In genomic region chr11:68050725-68051124, GRCm38 (mm10) we compare ENCODE assay signal across 17 mouse cellular contexts.
A peak's percentile ranks its signal among the peaks of the same experiment; 100 is the strongest.
DNase-seq lines count a peak whose midpoint lies in the region; ATAC-seq and TF ChIP-seq lines count a peak whose summit lies in the region.
"Had no signal": no experiment of that assay in that cellular context is flagged by ENCODE, and none has a peak within 500 bp of the region (broad histone marks: within the 10 kb centered on the region; RNA-seq: fewer than 3 reads in every experiment).

No protein-coding gene starts in this region.

- no peak for ATAC-seq in hindbrain, embryonic 11.5 days (ENCODE audit: low FRiP score)
- peak; percentile 61; the same call in 1 of the 2 replicates for ATAC-seq in neural tube, embryonic 11.5 days (ENCODE audit: insufficient read depth, low FRiP score, low TSS enrichment)
- ATAC-seq: forebrain, embryonic 15.5 days; intestine, embryonic 16.5 days had no signal

- DNase-seq in cerebellum, postnatal 14 days: peak; percentile 59
- DNase-seq in cerebellum, postnatal 25 days: no peak
- peak; percentile 59 for DNase-seq in left cerebral cortex, postnatal 4 days
- DNase-seq in left cerebral cortex, adult 18-20 months (ENCODE audit: low spot score in 2 of 2): no peak
- peak; percentile 43 for DNase-seq in hindbrain, embryonic 11.5 days (ENCODE audit: low spot score)
- peak; percentile 71 for DNase-seq in neural tube, embryonic 11.5 days (ENCODE audit: low spot score)
- DNase-seq in gastrocnemius, adult 2 months: no peak
- DNase-seq in gastrocnemius, adult 18-20 months (ENCODE audit: low spot score): no peak
- DNase-seq: gastrocnemius, postnatal 10 days; right cerebral cortex, postnatal 4 days; thymus, adult 18-20 months had no signal

- H3K4me2 ChIP-seq in hindbrain, embryonic 11.5 days (replicated peaks; ENCODE audit: low read depth, low read length): no peak overlapping the region
- no peak overlapping the region for H3K4me2 ChIP-seq in neural tube, embryonic 11.5 days (ENCODE audit: low read depth)
- H3K4me2 ChIP-seq: forebrain, embryonic 15.5 days; limb, embryonic 15.5 days; lung, embryonic 15.5 days had no signal

- no peaks in the 10 kb centered on the region for H3K9me3 ChIP-seq in hindbrain, embryonic 11.5 days (ENCODE audit: control insufficient read depth, low read length)
- no peaks in the 10 kb centered on the region for H3K9me3 ChIP-seq in neural tube, embryonic 11.5 days (ENCODE audit: control insufficient read depth, low read length)
- H3K9me3 ChIP-seq: forebrain, embryonic 15.5 days; heart, embryonic 10.5 days; limb, embryonic 15.5 days; lung, embryonic 15.5 days had no signal

- no peak overlapping the region for H3K4me3 ChIP-seq in hindbrain, embryonic 11.5 days (ENCODE audit: low read depth, low read length)
- no peak overlapping the region for H3K4me3 ChIP-seq in neural tube, embryonic 11.5 days (ENCODE audit: low read depth, low read length)
- H3K4me3 ChIP-seq in gastrocnemius, adult 2 months: no peak overlapping the region
- H3K4me3 ChIP-seq: forebrain, embryonic 15.5 days; heart, embryonic 10.5 days; limb, embryonic 15.5 days; lung, embryonic 15.5 days; myocyte had no signal

- intact Hi-C loops in left cerebral cortex, postnatal 4 days (cut with DNase I): no loop called here
- intact Hi-C loops in gastrocnemius, adult 2 months (cut with DNase I): no loop called here

- no peaks in the 10 kb centered on the region for H3K36me3 ChIP-seq in hindbrain, embryonic 11.5 days (ENCODE audit: control insufficient read depth, insufficient read depth, low read length)
- H3K36me3 ChIP-seq in neural tube, embryonic 11.5 days (ENCODE audit: control insufficient read depth, insufficient read depth, low read length): no peaks in the 10 kb centered on the region
- H3K36me3 ChIP-seq: forebrain, embryonic 15.5 days; heart, embryonic 10.5 days; limb, embryonic 15.5 days; lung, embryonic 15.5 days had no signal

- 25% methylated on average over 12 of the region's 12 CpGs for WGBS in hindbrain, embryonic 11.5 days
- WGBS in neural tube, embryonic 11.5 days: 5% methylated on average over 12 of the region's 12 CpGs

- TF ChIP-seq CTCF in gastrocnemius, adult 2 months (IDR thresholded peaks at IDR 0.05): no peak

- 0 out of 2 replicates have a peak overlapping the region, but pooled peaks have one; percentile 39 for H3K27ac ChIP-seq in hindbrain, embryonic 11.5 days (ENCODE audit: low read depth, low read length)
- peak overlapping the region; percentile 47; the same call in 1 of the 2 replicates for H3K27ac ChIP-seq in neural tube, embryonic 11.5 days (ENCODE audit: low read depth, low read length)
- H3K27ac ChIP-seq in gastrocnemius, adult 2 months: no peak overlapping the region
- H3K27ac ChIP-seq: forebrain, embryonic 15.5 days; heart, embryonic 10.5 days; limb, embryonic 15.5 days; lung, embryonic 15.5 days had no signal

- H3K9ac ChIP-seq in hindbrain, embryonic 11.5 days (ENCODE audit: low read depth, low read length): no peak overlapping the region
- H3K9ac ChIP-seq in neural tube, embryonic 11.5 days (ENCODE audit: low read length): no peak overlapping the region
- H3K9ac ChIP-seq: forebrain, embryonic 15.5 days; limb, embryonic 15.5 days; lung, embryonic 15.5 days had no signal

- peaks cover 4% of the 10 kb centered on the region for H3K4me1 ChIP-seq in hindbrain, embryonic 11.5 days (replicated peaks; ENCODE audit: control insufficient read depth, insufficient read depth, low read length)
- peaks cover 9% of the 10 kb centered on the region; the same call in 1 of the 2 replicates for H3K4me1 ChIP-seq in neural tube, embryonic 11.5 days (ENCODE audit: control insufficient read depth, insufficient read depth, low read length)
- H3K4me1 ChIP-seq: heart, embryonic 10.5 days had no signal

- H3K27me3 ChIP-seq in hindbrain, embryonic 11.5 days (ENCODE audit: control insufficient read depth, insufficient read depth, low read length): no peaks in the 10 kb centered on the region
- H3K27me3 ChIP-seq in neural tube, embryonic 11.5 days (ENCODE audit: control insufficient read depth, insufficient read depth, low read length): no peaks in the 10 kb centered on the region
- H3K27me3 ChIP-seq: forebrain, embryonic 15.5 days; limb, embryonic 15.5 days; lung, embryonic 15.5 days had no signal

Comparison
In these comparisons a context has a peak if more than half of its experiments do, and no peak if none do; other contexts are left out.
1. DNase-seq: peak in cerebellum, postnatal 14 days (2 of 2), left cerebral cortex, postnatal 4 days (single experiment), hindbrain, embryonic 11.5 days (single experiment) and neural tube, embryonic 11.5 days (single experiment); none in cerebellum, postnatal 25 days (0 of 2), left cerebral cortex, adult 18-20 months (0 of 2), gastrocnemius, adult 2 months (single experiment) and gastrocnemius, adult 18-20 months (single experiment).